In genomic region chr9:60200436-60200835, GRCm38 (mm10) we compare ENCODE assay signal across 11 mouse cellular contexts.
"Had no signal": no experiment of that assay in that cellular context is flagged by ENCODE, and none has a peak within 500 bp of the region (broad histone marks: within the 10 kb centered on the region; RNA-seq: fewer than 3 reads in every experiment).

No protein-coding gene starts in this region.

- DNase-seq: left cerebral cortex, postnatal 4 days; liver; liver, embryonic 13.5 days; liver, postnatal 0 days; lung, adult 18-20 months; lung, adult 2 months; lung, embryonic 14.5 days; lung, postnatal 10 days; lung, postnatal 36 days; lung, postnatal 4 days; midbrain, embryonic 14.5 days had no signal
